Mouse (Mus musculus) 416B (cell line): ENCODE measurements around the gene Ucn2.

Experiments
- DNase-seq: peaks from one replicate; pipeline ENCODE4 v3.0.0; 2011; ENCODE audit warnings: low read depth

Gene Ucn2

GRCm38 (mm10) chr9:108985710-108986109 lies at the start of gene Ucn2:
TSS of gene Ucn2 (plus strand) at chr9:108986010.
- DNase-seq = no peak

- DNase-seq = peak; percentile 97
Observed at GRCm38 (mm10) chr9:108936418-108937364, 49.1 kb upstream of the Ucn2 start, which contains the start of gene Uqcrc1. TSS of gene Uqcrc1 (plus strand) at chr9:108936633.

GRCm38 (mm10) chr9:108945111-108945510 lies 40.7 kb upstream of the Ucn2 start:
- DNase-seq = no peak

GRCm38 (mm10) chr9:108945608-108946007 lies 40.2 kb upstream of the Ucn2 start:
- no peak for DNase-seq

- no peak for DNase-seq
Observed at GRCm38 (mm10) chr9:108949231-108949966, 36.4 kb upstream of the Ucn2 start.

GRCm38 (mm10) chr9:108949967-108950728 lies 35.7 kb upstream of the Ucn2 start:
- no peak for DNase-seq

- no peak for DNase-seq
Observed at GRCm38 (mm10) chr9:108953081-108953636, 32.7 kb upstream of the Ucn2 start, which contains the start of gene Col7a1. TSS of gene Col7a1 (plus strand) at chr9:108953586.

GRCm38 (mm10) chr9:108955241-108955640 lies 30.6 kb upstream of the Ucn2 start:
- DNase-seq = no peak

GRCm38 (mm10) chr9:108955846-108956245 lies 30.0 kb upstream of the Ucn2 start:
- no peak for DNase-seq

- DNase-seq = no peak
Observed at GRCm38 (mm10) chr9:108963577-108963976, 22.2 kb upstream of the Ucn2 start.

- DNase-seq = no peak
Observed at GRCm38 (mm10) chr9:108964338-108964737, 21.5 kb upstream of the Ucn2 start.

GRCm38 (mm10) chr9:108970623-108971022 lies 15.2 kb upstream of the Ucn2 start:
- no peak for DNase-seq

GRCm38 (mm10) chr9:108976483-108976882 lies 9.3 kb upstream of the Ucn2 start:
- no peak for DNase-seq

GRCm38 (mm10) chr9:108977966-108978365 lies 7.8 kb upstream of the Ucn2 start:
- no peak for DNase-seq

GRCm38 (mm10) chr9:108982498-108982897 lies 3.3 kb upstream of the Ucn2 start:
- DNase-seq = no peak

- no peak for DNase-seq
Observed at GRCm38 (mm10) chr9:108983209-108983608, 2.6 kb upstream of the Ucn2 start.

GRCm38 (mm10) chr9:108987704-108988350 lies 2.0 kb downstream of the Ucn2 start:
- DNase-seq = no peak

GRCm38 (mm10) chr9:108989802-108990461 lies 4.1 kb downstream of the Ucn2 start:
- DNase-seq = no peak

- no peak for DNase-seq
Observed at GRCm38 (mm10) chr9:108990462-108990820, 4.6 kb downstream of the Ucn2 start.

- DNase-seq = peak; percentile 100
Observed at GRCm38 (mm10) chr9:108991428-108992084, 5.7 kb downstream of the Ucn2 start, which contains the start of gene Pfkfb4. TSS of gene Pfkfb4 (plus strand) at chr9:108991778.
